ENCODE assay signal across 22 mouse cellular contexts in the genomic region with DNA sequence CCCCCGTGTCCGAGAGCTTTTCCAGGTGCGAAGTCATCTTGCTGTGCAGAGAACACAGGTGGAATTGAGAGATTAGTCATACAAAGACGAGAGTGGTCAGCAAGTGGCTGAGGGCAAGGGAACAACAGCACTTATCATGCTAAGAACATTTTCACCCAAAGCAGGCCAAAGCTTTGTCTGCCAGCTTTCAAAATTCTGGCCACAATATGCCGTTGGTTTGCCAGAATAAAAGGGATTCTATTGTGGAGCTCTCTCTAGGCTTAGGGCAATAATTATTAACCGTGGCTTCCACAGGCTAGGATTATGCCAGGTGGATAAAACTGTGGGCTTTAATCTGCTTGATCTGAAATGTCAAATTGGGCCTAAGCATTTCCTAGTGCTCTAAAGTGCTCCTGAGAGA.
A peak's percentile ranks its signal among the peaks of the same experiment; 100 is the strongest.
DNase-seq lines count a peak whose midpoint lies in the region; ATAC-seq lines count a peak whose summit lies in the region.
"Had no signal": no experiment of that assay in that cellular context is flagged by ENCODE, and none has a peak within 500 bp of the region (broad histone marks: within the 10 kb centered on the region; RNA-seq: fewer than 3 reads in every experiment).

No protein-coding gene starts in this region.

- H3K4me2 ChIP-seq in kidney, embryonic 15.5 days: no peak overlapping the region
- H3K4me2 ChIP-seq: hindbrain, embryonic 12.5 days had no signal

- no peak for ATAC-seq in kidney, embryonic 15.5 days (replicated peaks; ENCODE audit: low FRiP score)
- ATAC-seq: activated CD4-positive, CD25-positive, alpha-beta regulatory T cell, adult 4 months; forebrain, embryonic 14.5 days; hindbrain, embryonic 16.5 days; inflammation-experienced regulatory T-cells, adult 6 months; Patski had no signal

- H3K27me3 ChIP-seq in kidney, embryonic 15.5 days: no peaks in the 10 kb centered on the region
- H3K27me3 ChIP-seq: CH12.LX; hindbrain, embryonic 12.5 days had no signal

- H3K36me3 ChIP-seq in kidney, embryonic 15.5 days: no peaks in the 10 kb centered on the region
- H3K36me3 ChIP-seq: embryonic facial prominence, embryonic 10.5 days; heart, embryonic 10.5 days; hindbrain, embryonic 12.5 days had no signal

- peak; percentile 41 for DNase-seq in cerebellum, adult 11-12 months
- DNase-seq in cerebellum, postnatal 4 days (ENCODE audit: low spot score in 2 of 2): no peak
- peak; percentile 13 for DNase-seq in left cerebral cortex, postnatal 4 days
- DNase-seq in left cerebral cortex, postnatal 14 days (ENCODE audit: low spot score in 2 of 2): no peak
- peak; percentile 54 for DNase-seq in cerebellum, adult 9-11 months
- DNase-seq in cerebellum, postnatal 36 days: peak; percentile 36 to 60
- DNase-seq in right cerebral cortex, postnatal 10 days (ENCODE audit: low spot score in 2 of 2): no peak
- DNase-seq: adrenal gland, postnatal 14 days; heart, adult 18-20 months; heart, postnatal 10 days; heart, postnatal 4 days; kidney, adult 11 months had no signal

- H3K27ac ChIP-seq in kidney, embryonic 15.5 days: no peak overlapping the region
- H3K27ac ChIP-seq: embryonic facial prominence, embryonic 10.5 days; heart, embryonic 10.5 days; hindbrain, embryonic 12.5 days had no signal

- H3K4me1 ChIP-seq in kidney, embryonic 15.5 days: no peaks in the 10 kb centered on the region
- H3K4me1 ChIP-seq: embryonic facial prominence, embryonic 10.5 days; heart, embryonic 10.5 days; hindbrain, embryonic 12.5 days had no signal

- WGBS in kidney, embryonic 15.5 days: 87% methylated on average over 6 of the region's 6 CpGs

- H3K9ac ChIP-seq in kidney, embryonic 15.5 days: no peak overlapping the region
- H3K9ac ChIP-seq: hindbrain, embryonic 12.5 days had no signal

- no peaks in the 10 kb centered on the region for H3K9me3 ChIP-seq in kidney, embryonic 15.5 days (replicated peaks)
- H3K9me3 ChIP-seq: embryonic facial prominence, embryonic 10.5 days; heart, embryonic 10.5 days; hindbrain, embryonic 12.5 days had no signal

- intact Hi-C loops in left cerebral cortex, postnatal 4 days (cut with DNase I): no loop called here
- intact Hi-C loops in left cerebral cortex, postnatal 14 days (cut with DNase I): no loop called here

- no peak overlapping the region for H3K4me3 ChIP-seq in kidney, embryonic 15.5 days (replicated peaks)
- H3K4me3 ChIP-seq: embryonic facial prominence, embryonic 10.5 days; heart, embryonic 10.5 days; hindbrain, embryonic 12.5 days had no signal

Comparison
In these comparisons a context has a peak if more than half of its experiments do, and no peak if none do; other contexts are left out.
1. DNase-seq: peak in cerebellum, adult 11-12 months (single experiment), left cerebral cortex, postnatal 4 days (single experiment), cerebellum, adult 9-11 months (single experiment) and cerebellum, postnatal 36 days (2 of 2); none in cerebellum, postnatal 4 days (0 of 2), left cerebral cortex, postnatal 14 days (0 of 2) and right cerebral cortex, postnatal 10 days (0 of 2).